8 mouse cellular contexts compared by ENCODE assay signal in the genomic region with DNA sequence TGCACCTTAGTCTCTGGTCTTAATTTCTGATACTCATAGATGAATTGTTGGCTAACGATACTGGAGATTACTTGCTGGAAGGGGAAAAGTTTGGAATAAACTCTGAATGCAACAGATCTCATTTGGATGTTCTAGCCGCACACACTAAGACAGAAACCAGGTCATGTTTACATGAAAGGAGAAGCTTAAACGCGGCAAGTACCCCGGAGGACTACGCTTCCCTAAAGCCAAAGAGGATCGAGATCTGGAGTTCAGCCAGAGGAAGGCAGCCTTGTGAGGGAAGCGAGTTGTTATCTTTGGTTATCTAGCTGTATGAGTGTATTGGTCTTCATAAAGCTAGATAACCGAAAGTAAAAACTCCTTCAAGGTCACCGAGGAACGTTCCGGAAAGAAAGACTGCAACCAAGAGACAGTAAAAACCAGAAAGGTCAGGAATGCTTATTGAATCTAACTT.
DNase-seq lines count a peak whose midpoint lies in the region; ATAC-seq lines count a peak whose summit lies in the region.

No protein-coding gene starts in this region.

- no peak overlapping the region for H3K9ac ChIP-seq in kidney, embryonic 16.5 days (replicated peaks; ENCODE audit: low read length)
- peak overlapping the region; percentile 93 for H3K9ac ChIP-seq in hindbrain, embryonic 11.5 days (ENCODE audit: low read depth, low read length)
- peak overlapping the region; percentile 88 for H3K9ac ChIP-seq in midbrain, embryonic 11.5 days (ENCODE audit: low read length)

- ATAC-seq in kidney, embryonic 16.5 days (ENCODE audit: low FRiP score, low TSS enrichment), result no peak
- no peak for ATAC-seq in hindbrain, embryonic 11.5 days (ENCODE audit: low FRiP score)
- no peak for ATAC-seq in midbrain, embryonic 11.5 days (ENCODE audit: low FRiP score)

- no peaks in the 10 kb centered on the region for H3K9me3 ChIP-seq in kidney, embryonic 16.5 days (ENCODE audit: low read length)
- no peaks in the 10 kb centered on the region for H3K9me3 ChIP-seq in hindbrain, embryonic 11.5 days (ENCODE audit: control insufficient read depth, low read length)
- no peaks in the 10 kb centered on the region for H3K9me3 ChIP-seq in midbrain, embryonic 11.5 days (ENCODE audit: control insufficient read depth, low read length)

- peaks cover 65% of the 10 kb centered on the region for H3K27me3 ChIP-seq in kidney, embryonic 16.5 days (ENCODE audit: insufficient read depth, low read length)
- no peaks in the 10 kb centered on the region for H3K27me3 ChIP-seq in hindbrain, embryonic 11.5 days (ENCODE audit: control insufficient read depth, insufficient read depth, low read length)
- H3K27me3 ChIP-seq in midbrain, embryonic 11.5 days (ENCODE audit: control insufficient read depth, insufficient read depth, low read length), result no peaks in the 10 kb centered on the region

- DNase-seq in kidney, adult 8-10 months, result no peak
- peak; percentile 76 for DNase-seq in cerebellum, adult 9-10 months
- DNase-seq in hindbrain, embryonic 11.5 days (ENCODE audit: low spot score), result peak; percentile 73
- DNase-seq in midbrain, embryonic 11.5 days (ENCODE audit: low spot score, missing footprints), result peak; percentile 94
- no peak for DNase-seq in natural killer cell, adult 2 months (ENCODE audit: low spot score in 2 of 2)
- DNase-seq in urinary bladder, postnatal 25 days (ENCODE audit: low spot score), result no peak
- DNase-seq in kidney, postnatal 36 days, result no peak

- peaks cover 8% of the 10 kb centered on the region; the same call in 1 of the 2 replicates for H3K4me1 ChIP-seq in kidney, embryonic 16.5 days (ENCODE audit: insufficient read depth, low read length)
- no peaks in the 10 kb centered on the region for H3K4me1 ChIP-seq in hindbrain, embryonic 11.5 days (replicated peaks; ENCODE audit: control insufficient read depth, insufficient read depth, low read length)
- H3K4me1 ChIP-seq in midbrain, embryonic 11.5 days (ENCODE audit: control insufficient read depth, insufficient read depth, low read length), result peaks cover 11% of the 10 kb centered on the region

- WGBS in kidney, embryonic 16.5 days, result 5% methylated on average over 12 of the region's 12 CpGs
- 3% methylated on average over 12 of the region's 12 CpGs for WGBS in hindbrain, embryonic 11.5 days
- WGBS in midbrain, embryonic 11.5 days, result 2% methylated on average over 12 of the region's 12 CpGs

- H3K27ac ChIP-seq in kidney, embryonic 16.5 days (ENCODE audit: low read length), result 0 out of 2 replicates have a peak overlapping the region, but pooled peaks have one; percentile 12
- peak overlapping the region; percentile 97 for H3K27ac ChIP-seq in hindbrain, embryonic 11.5 days (ENCODE audit: low read depth, low read length)
- H3K27ac ChIP-seq in midbrain, embryonic 11.5 days (ENCODE audit: low read depth, low read length), result peak overlapping the region; percentile 95

- H3K4me2 ChIP-seq in kidney, embryonic 16.5 days (replicated peaks; ENCODE audit: low read depth, low read length), result peak overlapping the region; percentile 41
- H3K4me2 ChIP-seq in hindbrain, embryonic 11.5 days (replicated peaks; ENCODE audit: low read depth, low read length), result peak overlapping the region; percentile 78
- H3K4me2 ChIP-seq in midbrain, embryonic 11.5 days, result peak overlapping the region; percentile 77

- peak overlapping the region; percentile 34 for H3K4me3 ChIP-seq in kidney, embryonic 16.5 days (ENCODE audit: low read length)
- peak overlapping the region; percentile 58 for H3K4me3 ChIP-seq in hindbrain, embryonic 11.5 days (ENCODE audit: low read depth, low read length)
- H3K4me3 ChIP-seq in midbrain, embryonic 11.5 days (ENCODE audit: low read depth, low read length), result peak overlapping the region; percentile 54

- no peaks in the 10 kb centered on the region for H3K36me3 ChIP-seq in kidney, embryonic 16.5 days (ENCODE audit: insufficient read depth, low read length)
- no peaks in the 10 kb centered on the region for H3K36me3 ChIP-seq in hindbrain, embryonic 11.5 days (ENCODE audit: control insufficient read depth, insufficient read depth, low read length)
- 0 out of 2 replicates have a peak, but pooled peaks cover 2% of the 10 kb centered on the region for H3K36me3 ChIP-seq in midbrain, embryonic 11.5 days (ENCODE audit: control insufficient read depth, insufficient read depth, low read length)

Comparison
In these comparisons a context has a peak if more than half of its experiments do, and no peak if none do; other contexts are left out.
1. H3K27ac ChIP-seq: peak in every context shown above with its lines; median percentile 97 in hindbrain, embryonic 11.5 days; 95 in midbrain, embryonic 11.5 days; 12 in kidney, embryonic 16.5 days.
2. DNase-seq: peak in cerebellum, adult 9-10 months (single experiment), hindbrain, embryonic 11.5 days (single experiment) and midbrain, embryonic 11.5 days (single experiment); none in kidney, adult 8-10 months (0 of 2), natural killer cell, adult 2 months (0 of 2), urinary bladder, postnatal 25 days (single experiment) and kidney, postnatal 36 days (0 of 2).
3. Peak in every context shown above with its lines, with median percentiles within 50 percentile points of each other: H3K4me2 ChIP-seq and H3K4me3 ChIP-seq.